9 mouse cellular contexts compared by ENCODE assay signal in genomic region chr9:42123204-42123603, GRCm38 (mm10). TPM values are rescaled to one million over a fixed set of nuclear protein-coding genes. Genes with fewer than 3 reads are reported as not detected.
A peak's percentile ranks its signal among the peaks of the same experiment; 100 is the strongest.
DNase-seq lines count a peak whose midpoint lies in the region; ATAC-seq and TF ChIP-seq lines count a peak whose summit lies in the region.
"Had no signal": no experiment of that assay in that cellular context is flagged by ENCODE, and none has a peak within 500 bp of the region (broad histone marks: within the 10 kb centered on the region; RNA-seq: fewer than 3 reads in every experiment).

No protein-coding gene starts in this region.

- H3K36me3 ChIP-seq in heart, embryonic 14.5 days (ENCODE audit: control insufficient read depth, insufficient read depth, low read length), result no peaks in the 10 kb centered on the region
- H3K36me3 ChIP-seq in forebrain, postnatal 0 days (ENCODE audit: insufficient read depth), result no peaks in the 10 kb centered on the region
- H3K36me3 ChIP-seq in macrophage (ENCODE audit: inconsistent target), result no peaks in the 10 kb centered on the region

- H3K27me3 ChIP-seq in heart, embryonic 14.5 days (ENCODE audit: control insufficient read depth, insufficient read depth, low read length), result peaks cover 20% of the 10 kb centered on the region; the same call in 1 of the 2 replicates
- H3K27me3 ChIP-seq in forebrain, postnatal 0 days (ENCODE audit: insufficient read depth, low read length), result no peaks in the 10 kb centered on the region

- no peak for ATAC-seq in heart, embryonic 14.5 days (ENCODE audit: insufficient number of reproducible peaks, insufficient read depth, low FRiP score, low read depth)
- ATAC-seq in forebrain, postnatal 0 days, result no peak

- peak overlapping the region; percentile 83 for H3K9ac ChIP-seq in heart, embryonic 14.5 days (ENCODE audit: low read length)
- peak overlapping the region; percentile 84 for H3K9ac ChIP-seq in forebrain, postnatal 0 days

- peak overlapping the region; percentile 98 for H3K4me2 ChIP-seq in heart, embryonic 14.5 days (ENCODE audit: low read length)
- H3K4me2 ChIP-seq in forebrain, postnatal 0 days (ENCODE audit: low read depth), result peak overlapping the region; percentile 87

- DNase-seq in heart, postnatal 25 days (ENCODE audit: low spot score), result no peak
- DNase-seq in forebrain, postnatal 0 days, result peak; percentile 46
- DNase-seq in right cerebral cortex, postnatal 36 days (ENCODE audit: low spot score in 2 of 2), result no peak
- DNase-seq in left cerebral cortex, postnatal 36 days (ENCODE audit: low spot score in 2 of 2), result no peak
- no peak for DNase-seq in right cerebral cortex, postnatal 14 days

- TF ChIP-seq CTCF in bone marrow, adult 2 months (IDR thresholded peaks at IDR 0.05; ENCODE audit: control insufficient read depth, insufficient read depth, low read length), result no peak
- TF ChIP-seq CTCF in forebrain, postnatal 0 days (IDR thresholded peaks at IDR 0.05; ENCODE audit: low read depth), result no peak

- H3K27ac ChIP-seq in heart, embryonic 14.5 days (replicated peaks in 1 of 2; ENCODE audit: control insufficient read depth in 1 of 2, insufficient read depth in 1 of 2, low read depth in 2 of 2, low read length in 2 of 2), result no peak overlapping the region
- peak overlapping the region; percentile 95 for H3K27ac ChIP-seq in bone marrow, adult 2 months (ENCODE audit: control insufficient read depth, insufficient read depth, low read depth, low read length, poor library complexity)
- peak overlapping the region; percentile 76; the same call in 1 of the 2 replicates for H3K27ac ChIP-seq in forebrain, postnatal 0 days (ENCODE audit: low read depth, low read length)
- no peak overlapping the region for H3K27ac ChIP-seq in macrophage

- no peak for TF ChIP-seq POLR2A in bone marrow, adult 2 months (IDR thresholded peaks at IDR 0.05; ENCODE audit: borderline replicate concordance, control insufficient read depth, low read depth, low read length)

- intact Hi-C loops in heart, postnatal 25 days (cut with DNase I), result loop anchor here (10.0 kb wide), 2 partner anchors 112 to 118 kb away; no protein-coding TSS in a partner anchor
- intact Hi-C loops in left cerebral cortex, postnatal 36 days (cut with DNase I), result loop anchor here (5.0 kb wide), 2 partner anchors 41 to 66 kb away; no protein-coding TSS in a partner anchor

- peak overlapping the region; percentile 83 to 87 for H3K4me3 ChIP-seq in heart, embryonic 14.5 days (ENCODE audit: control insufficient read depth in 1 of 2, insufficient read depth in 1 of 2, low read depth in 1 of 2, low read length in 2 of 2)
- peak overlapping the region; percentile 95 for H3K4me3 ChIP-seq in bone marrow, adult 2 months (replicated peaks; ENCODE audit: control insufficient read depth, low read depth, low read length)
- H3K4me3 ChIP-seq in forebrain, postnatal 0 days (ENCODE audit: low read depth, low read length), result peak overlapping the region; percentile 66
- peak overlapping the region; percentile 37 for H3K4me3 ChIP-seq in macrophage (ENCODE audit: inconsistent target)

- H3K9me3 ChIP-seq in heart, embryonic 14.5 days (ENCODE audit: control insufficient read depth, low read length), result no peaks in the 10 kb centered on the region
- H3K9me3 ChIP-seq in forebrain, postnatal 0 days (ENCODE audit: low read length), result no peaks in the 10 kb centered on the region

- 30% methylated on average over 11 of the region's 11 CpGs for WGBS in heart, embryonic 14.5 days
- WGBS in bone marrow, adult 2 months, result 50% methylated on average over 11 of the region's 11 CpGs
- WGBS in forebrain, postnatal 0 days, result 14% methylated on average over 11 of the region's 11 CpGs
- 69% methylated on average over 11 of the region's 11 CpGs for WGBS in macrophage (ENCODE audit: missing documents)

- peaks cover 54% of the 10 kb centered on the region; the same call in 1 of the 2 replicates for H3K79me2 ChIP-seq in macrophage (ENCODE audit: inconsistent target)

- H3K4me1 ChIP-seq in heart, embryonic 14.5 days (ENCODE audit: control insufficient read depth in 2 of 2, insufficient read depth in 2 of 2, low read length in 2 of 2), result peaks cover 4 to 7% of the 10 kb centered on the region in 2 experiments; a peak in 2 of 4 replicates
- H3K4me1 ChIP-seq in bone marrow, adult 2 months (ENCODE audit: control insufficient read depth, insufficient read depth, low read length), result peaks cover 6% of the 10 kb centered on the region
- peaks cover 16% of the 10 kb centered on the region; the same call in 1 of the 2 replicates for H3K4me1 ChIP-seq in forebrain, postnatal 0 days (ENCODE audit: insufficient read depth)

RNA-seq across cellular contexts. Expression of gene Sorl1, which starts 0.9 kb away (rescaled TPM):
- polyA plus RNA-seq in heart, embryonic 14.5 days (2014; fragmentation: Nextera tagmentation; extraction: Ambion mirVana), result 3.6 and 3.9 TPM in 2 replicates
- total RNA-seq in heart, postnatal 25 days (2021), result 10 to 100 TPM; 11.1 to 15.5 TPM
- 10.2 and 32.7 TPM in 2 replicates for polyA plus RNA-seq in bone marrow, adult 2 months (2011; ENCODE audit: insufficient read depth, insufficient read length, low replicate concordance, missing spikeins)
- total RNA-seq in forebrain, postnatal 0 days (2014; rRNA removed), result 15.2 and 17.9 TPM in 2 replicates
- polyA plus RNA-seq in forebrain, postnatal 0 days (2015; fragmentation: Nextera tagmentation; extraction: Ambion mirVana), result 5.6 and 6.4 TPM in 2 replicates
- 10 to 100 TPM in 25 of 26 experiments, 1 to 10 TPM in 1; 8.7 to 58.9 (median 27.2) TPM for total RNA-seq in macrophage (2018; cell fraction: chromatin; rRNA removed)
- total RNA-seq in macrophage (2018; cell fraction: cytosol; rRNA removed), result 10 to 100 TPM in 23 of 26 experiments, 1 to 10 TPM in 3; 7.8 to 40.2 (median 19.3) TPM
- total RNA-seq in macrophage (2018; cell fraction: nucleus; rRNA removed), result 10 to 100 TPM; 23.7 to 92.5 (median 48.1) TPM
- 8.2 to 36.8 TPM (median 23.6 TPM) in 3 replicates for polyA plus RNA-seq in macrophage (2018)
- total RNA-seq in left cerebral cortex, postnatal 36 days (2021), result 100 to 1,000 TPM; 205 to 221 TPM
- total RNA-seq: MEL had no signal

Comparison
In these comparisons a context has a peak if more than half of its experiments do, and no peak if none do; other contexts are left out.
1. H3K27ac ChIP-seq: peak in bone marrow, adult 2 months (single experiment) and forebrain, postnatal 0 days (single experiment); none in heart, embryonic 14.5 days (0 of 2) and macrophage (single experiment).
2. H3K4me3 ChIP-seq: peak in every context shown above with its lines; median percentile 95 in bone marrow, adult 2 months; 85 in heart, embryonic 14.5 days; 66 in forebrain, postnatal 0 days; 37 in macrophage.